Mouse (Mus musculus): ENCODE results near the gene Chst5. TPM values are rescaled to one million over a fixed set of nuclear protein-coding genes. Genes with fewer than 3 reads are reported as not detected.
A peak's percentile ranks its signal among the peaks of the same experiment; 100 is the strongest.
"Not testable (repeated sequence)": the region's sequence is repeated elsewhere in the genome, so short reads cannot be mapped to it uniquely, and the experiment has no call there.

Gene Chst5
- polyA plus RNA-seq, 1 experiment from 2014 or later = 0.41 TPM

DNA sequence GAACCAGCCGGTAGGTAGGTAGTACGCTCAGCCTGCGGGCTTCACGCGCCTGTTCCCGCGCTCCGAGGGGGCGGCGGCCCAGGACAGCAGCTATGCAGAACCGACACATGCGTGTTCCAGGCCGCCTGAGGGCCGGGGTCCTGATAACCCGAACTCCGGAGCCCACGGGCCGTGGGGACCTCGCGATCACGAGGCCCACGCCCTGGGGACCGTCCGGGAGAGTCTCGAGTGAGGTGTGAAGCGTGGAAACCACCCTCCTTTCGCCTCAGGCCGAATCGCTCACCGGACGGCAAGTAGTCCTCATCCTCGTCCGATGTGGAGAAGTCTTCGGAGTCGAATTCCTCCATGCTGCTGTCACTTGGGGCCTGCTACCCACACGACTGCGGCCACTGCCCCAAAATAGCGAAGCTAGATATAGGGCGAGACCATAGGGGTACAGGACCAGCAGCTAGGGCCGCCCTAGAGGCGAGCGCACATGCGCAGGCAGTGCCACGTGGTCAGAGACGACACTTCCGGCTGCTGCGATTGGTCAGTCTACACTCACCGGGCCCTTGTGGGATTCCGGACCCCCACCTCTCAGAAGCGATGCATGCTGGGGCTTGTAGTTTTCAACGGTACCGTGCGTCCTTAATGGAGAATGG, 56.3 kb downstream of the Chst5 start, which contains the start of gene Cfdp1:
Cfdp1 (minus strand) TSS at position 431 of the 641 bp plus-strand sequence.
- WGBS = under 1% methylated on average over 53 of the region's 53 CpGs
- Histone ChIP-seq H3K4me1 (replicated peaks; ENCODE audit: control insufficient read depth, insufficient read depth, low read length) (peaks cover 16% of the 10 kb centered on the region), H3K4me3 (ENCODE audit: low read depth, low read length) (peak within 1 kb of the TSS; percentile 84), H3K27ac (ENCODE audit: low read depth, low read length) (peak within 1 kb of the TSS; percentile 30; the same call in 1 of the 2 replicates), H3K9ac (ENCODE audit: low read depth, low read length) (peak within 1 kb of the TSS; percentile 89), H3K27me3 (replicated peaks; ENCODE audit: control insufficient read depth, insufficient read depth, low read length) (no peaks in the 10 kb centered on the region), H3K36me3 (ENCODE audit: control insufficient read depth, insufficient read depth, low read length) (no peaks in the 10 kb centered on the region; the same call in 1 of the 2 replicates), H3K4me2 (peak within 1 kb of the TSS; percentile 96), H3K9me3 (ENCODE audit: control insufficient read depth, low read length) (no peaks in the 10 kb centered on the region)
- ATAC-seq (replicated peaks; ENCODE audit: low FRiP score) (peak; percentile 100), DNase-seq (ENCODE audit: low spot score) (peak; percentile 91)

DNA sequence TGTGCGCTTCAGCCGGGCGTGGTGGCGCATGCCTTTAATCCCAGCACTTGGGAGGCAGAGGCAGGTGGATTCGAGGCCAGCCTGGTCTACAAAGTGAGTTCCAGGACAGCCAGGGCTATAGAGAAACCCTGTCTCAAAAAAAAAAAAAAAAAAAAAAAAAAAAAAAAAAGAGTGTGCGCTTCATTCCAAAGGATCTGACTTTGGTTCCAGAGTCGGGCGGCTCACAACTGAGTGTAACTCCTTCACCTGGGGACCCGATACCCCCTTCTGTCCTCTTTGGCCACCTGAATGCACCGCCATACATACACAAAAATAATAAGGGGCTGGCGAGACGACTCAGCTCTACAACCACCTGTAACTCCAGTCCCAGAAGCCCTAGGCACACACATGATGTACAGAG, 57.0 kb downstream of the Chst5 start:
- H3K36me3 ChIP-seq (ENCODE audit: control insufficient read depth, insufficient read depth, low read length); ATAC-seq (replicated peaks; ENCODE audit: low FRiP score); DNase-seq (ENCODE audit: low spot score); H3K27ac ChIP-seq (ENCODE audit: low read depth, low read length); H3K9me3 ChIP-seq (ENCODE audit: control insufficient read depth, low read length); H3K27me3 ChIP-seq (replicated peaks; ENCODE audit: control insufficient read depth, insufficient read depth, low read length): not testable (repeated sequence)
- 49% methylated on average over 12 of the region's 12 CpGs for WGBS
- H3K4me2 ChIP-seq = peak overlapping the region; percentile 96
- H3K9ac ChIP-seq (ENCODE audit: low read depth, low read length) = peak overlapping the region; percentile 89
- H3K4me1 ChIP-seq (replicated peaks; ENCODE audit: control insufficient read depth, insufficient read depth, low read length) = peaks cover 16% of the 10 kb centered on the region
- H3K4me3 ChIP-seq (ENCODE audit: low read depth, low read length) = peak overlapping the region; percentile 84

DNA sequence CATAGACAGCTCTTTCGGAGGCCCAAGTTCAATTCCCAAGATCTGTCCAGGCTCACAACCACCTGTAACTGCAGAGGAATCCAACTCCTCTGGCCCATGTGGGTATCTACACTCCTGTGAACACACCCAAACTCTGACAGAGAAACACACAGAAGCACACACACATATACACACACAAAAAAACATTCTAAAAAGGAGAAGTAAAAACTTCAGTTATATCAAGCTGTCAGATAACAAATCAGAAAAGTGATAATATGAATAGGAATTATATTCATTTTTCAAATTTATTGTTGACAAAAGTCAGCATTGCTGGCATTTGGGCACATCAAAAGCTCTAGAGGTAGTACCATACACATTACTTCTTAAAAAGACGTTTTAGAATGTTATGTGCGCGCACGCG, 63.5 kb downstream of the Chst5 start:
- Histone ChIP-seq H3K36me3 (ENCODE audit: control insufficient read depth, insufficient read depth, low read length) (peaks cover 7% of the 10 kb centered on the region), H3K4me3 (ENCODE audit: low read depth, low read length) (no peak overlapping the region), H3K27ac (ENCODE audit: low read depth, low read length) (no peak overlapping the region), H3K27me3 (replicated peaks; ENCODE audit: control insufficient read depth, insufficient read depth, low read length) (no peaks in the 10 kb centered on the region), H3K9me3 (ENCODE audit: control insufficient read depth, low read length) (no peaks in the 10 kb centered on the region), H3K4me1 (replicated peaks; ENCODE audit: control insufficient read depth, insufficient read depth, low read length) (peaks cover 6% of the 10 kb centered on the region), H3K9ac (ENCODE audit: low read depth, low read length) (no peak overlapping the region), H3K4me2 (no peak overlapping the region)
- WGBS = 96% methylated on average over 6 of the region's 6 CpGs
- ATAC-seq (replicated peaks; ENCODE audit: low FRiP score) (no peak), DNase-seq (ENCODE audit: low spot score) (no peak)

Other genes starting within 250 kb of the Chst5 start
- gene Ctrb1, start 219.4 kb downstream of the Chst5 start, polyA plus RNA-seq (2014; fragmentation: Nextera tagmentation; extraction: Ambion mirVana) = not detected in 2 replicates
- gene Bcar1, start 166.6 kb downstream of the Chst5 start, polyA plus RNA-seq (2014; fragmentation: Nextera tagmentation; extraction: Ambion mirVana) = 26.1 and 27.8 TPM in 2 replicates
- 218 and 234 TPM in 2 replicates for gene Cfdp1, start 56.2 kb downstream of the Chst5 start, polyA plus RNA-seq (2014; fragmentation: Nextera tagmentation; extraction: Ambion mirVana)
- 8.0 and 8.4 TPM in 2 replicates for gene Tmem170, start 33.7 kb downstream of the Chst5 start, polyA plus RNA-seq (2014; fragmentation: Nextera tagmentation; extraction: Ambion mirVana)
- gene Tmem231, start 23.4 kb upstream of the Chst5 start, polyA plus RNA-seq (2014; fragmentation: Nextera tagmentation; extraction: Ambion mirVana) = 6.7 and 6.8 TPM in 2 replicates
- gene Gabarapl2, start 30.3 kb upstream of the Chst5 start, polyA plus RNA-seq (2014; fragmentation: Nextera tagmentation; extraction: Ambion mirVana) = 136 and 141 TPM in 2 replicates
- gene Adat1, start 81.9 kb upstream of the Chst5 start, polyA plus RNA-seq (2014; fragmentation: Nextera tagmentation; extraction: Ambion mirVana) = 12.7 and 17.8 TPM in 2 replicates
- 261 and 283 TPM in 2 replicates for gene Kars, start 100.9 kb upstream of the Chst5 start, polyA plus RNA-seq (2014; fragmentation: Nextera tagmentation; extraction: Ambion mirVana)
- 15.2 and 17.3 TPM in 2 replicates for gene Terf2ip, start 101.0 kb upstream of the Chst5 start, polyA plus RNA-seq (2014; fragmentation: Nextera tagmentation; extraction: Ambion mirVana)
- 1.0 and 1.1 TPM in 2 replicates for gene Gm6793, start 104.6 kb upstream of the Chst5 start, polyA plus RNA-seq (2014; fragmentation: Nextera tagmentation; extraction: Ambion mirVana)

Data from liver, embryonic 11.5 days (tissue).